Mouse (Mus musculus): ENCODE measurements around the gene Cacna1c. TPM values are rescaled to one million over a fixed set of nuclear protein-coding genes. Genes with fewer than 3 reads are reported as not detected.
A peak's percentile ranks its signal among the peaks of the same experiment; 100 is the strongest.

The Cacna1c gene
- total RNA-seq, 2 experiments from 2014 or later, result 0.11 TPM; not detected in 1

DNA sequence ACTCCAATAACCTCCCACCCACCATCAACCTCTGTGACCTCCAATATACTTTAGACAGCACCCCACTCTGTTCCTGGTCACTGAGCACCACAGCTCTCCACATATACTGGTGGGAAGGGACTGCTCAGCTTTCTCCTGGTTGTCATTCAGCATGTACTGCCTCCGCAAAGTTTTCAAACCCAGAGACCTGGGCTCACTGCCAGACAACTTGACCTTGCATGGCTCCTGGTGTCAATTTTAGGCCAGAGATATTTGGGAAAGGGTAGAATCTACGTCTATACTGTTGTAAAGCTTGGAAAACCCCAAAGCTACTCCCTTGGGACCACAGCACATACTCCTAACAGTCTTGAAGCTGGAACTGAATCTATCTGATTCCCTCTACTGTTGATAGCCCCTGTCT lies 320.0 kb downstream of the Cacna1c start:
- ATAC-seq (ENCODE audit: poor library complexity, severe bottlenecking), result no peak

DNA sequence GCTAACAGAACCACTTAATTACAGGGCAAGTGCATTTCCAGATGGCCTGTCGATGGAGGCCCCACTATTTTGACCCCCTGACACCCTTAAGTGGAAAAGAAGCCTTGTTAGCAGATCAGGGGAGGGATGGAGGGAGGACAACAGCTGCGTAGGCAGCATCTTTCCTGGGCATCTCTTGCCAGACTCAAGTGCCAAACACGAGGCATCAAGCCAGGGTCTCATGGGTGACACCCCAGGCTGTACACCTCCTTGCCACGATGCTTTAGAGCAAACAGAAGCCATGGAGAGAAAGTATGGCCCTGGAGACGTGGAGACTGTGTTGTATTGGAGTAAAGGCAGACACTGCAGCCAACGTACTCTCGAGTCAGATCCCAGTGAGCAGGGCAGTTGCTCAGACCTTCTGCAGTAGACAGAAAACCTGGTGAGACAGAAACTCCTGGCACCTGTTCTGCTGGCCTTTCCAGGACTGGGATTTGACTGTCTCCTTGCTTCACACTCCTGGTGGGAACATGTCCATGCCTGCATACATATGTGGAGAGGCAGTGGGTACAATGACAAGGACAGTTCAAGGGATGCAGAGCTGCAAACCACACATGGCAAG lies 325.9 kb downstream of the Cacna1c start:
- no peak for ATAC-seq (ENCODE audit: poor library complexity, severe bottlenecking)

DNA sequence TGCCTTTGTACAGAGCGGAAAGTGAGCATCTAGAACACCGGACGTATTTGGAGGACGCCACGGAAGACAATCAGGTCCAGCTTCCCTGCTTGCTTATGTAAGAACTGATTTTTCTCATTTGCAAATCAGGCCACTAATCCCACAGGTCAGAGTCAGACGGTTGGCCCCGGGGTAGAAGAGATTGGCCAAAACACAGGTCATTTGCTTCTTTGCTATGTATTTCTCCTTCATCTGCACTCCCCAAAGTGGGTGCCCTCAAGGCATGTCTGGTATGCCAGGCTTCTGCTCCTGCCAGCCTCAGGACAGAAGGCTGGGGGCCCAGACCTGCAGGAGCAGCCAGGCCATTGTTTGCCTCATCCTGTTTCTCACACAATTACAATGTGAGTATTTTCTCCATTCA lies 328.8 kb downstream of the Cacna1c start:
- ATAC-seq (ENCODE audit: poor library complexity, severe bottlenecking), result no peak

DNA sequence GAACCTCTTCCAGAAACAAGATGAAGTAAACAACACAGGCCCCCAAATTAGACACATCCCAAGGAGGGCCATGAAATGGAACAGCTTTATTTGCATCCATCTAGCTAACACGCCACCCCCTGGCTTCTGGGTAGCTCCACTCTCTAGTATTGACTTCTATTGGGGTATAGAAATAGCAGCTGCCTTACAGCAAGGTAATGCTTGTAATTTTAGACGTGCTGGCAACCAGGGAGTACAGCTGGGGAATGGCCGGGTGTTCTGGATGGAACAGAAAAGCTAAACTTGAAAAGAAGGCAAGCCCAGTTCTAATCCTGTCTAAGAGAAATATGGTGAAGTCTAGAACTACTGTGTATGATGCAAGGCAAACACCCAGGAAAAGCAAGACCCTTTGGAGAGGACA lies 329.3 kb downstream of the Cacna1c start:
- no peak for ATAC-seq (ENCODE audit: poor library complexity, severe bottlenecking)

DNA sequence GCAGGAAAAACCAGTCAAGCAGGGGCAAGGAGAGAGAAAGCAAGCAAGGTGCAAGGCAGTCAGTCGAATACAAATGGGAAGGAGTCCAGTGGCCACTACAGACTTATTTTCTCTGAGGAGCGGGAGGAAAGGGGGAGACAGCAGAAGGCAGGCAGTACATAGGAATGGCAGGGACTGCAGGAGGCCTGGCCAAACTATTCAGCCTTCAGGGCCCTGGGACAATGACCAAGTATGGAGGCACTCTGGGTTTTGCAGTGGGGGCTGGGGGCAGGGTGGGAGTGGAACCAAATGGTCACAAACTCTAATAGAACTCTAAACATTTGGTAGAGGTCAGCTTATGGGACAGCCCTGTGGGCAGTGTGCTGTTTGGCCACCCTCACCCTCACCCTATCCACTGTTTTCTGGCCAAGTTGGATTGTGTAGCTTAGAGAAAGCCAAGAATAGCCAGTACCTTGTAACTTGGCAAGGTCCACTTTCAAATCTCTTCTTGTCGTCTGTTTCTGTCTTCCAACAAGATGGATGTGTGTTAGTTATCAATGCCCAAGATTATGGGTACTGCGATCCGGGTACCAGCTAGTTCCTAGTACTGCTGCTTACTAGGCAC lies 330.3 kb downstream of the Cacna1c start:
- ATAC-seq (ENCODE audit: poor library complexity, severe bottlenecking), result no peak

DNA sequence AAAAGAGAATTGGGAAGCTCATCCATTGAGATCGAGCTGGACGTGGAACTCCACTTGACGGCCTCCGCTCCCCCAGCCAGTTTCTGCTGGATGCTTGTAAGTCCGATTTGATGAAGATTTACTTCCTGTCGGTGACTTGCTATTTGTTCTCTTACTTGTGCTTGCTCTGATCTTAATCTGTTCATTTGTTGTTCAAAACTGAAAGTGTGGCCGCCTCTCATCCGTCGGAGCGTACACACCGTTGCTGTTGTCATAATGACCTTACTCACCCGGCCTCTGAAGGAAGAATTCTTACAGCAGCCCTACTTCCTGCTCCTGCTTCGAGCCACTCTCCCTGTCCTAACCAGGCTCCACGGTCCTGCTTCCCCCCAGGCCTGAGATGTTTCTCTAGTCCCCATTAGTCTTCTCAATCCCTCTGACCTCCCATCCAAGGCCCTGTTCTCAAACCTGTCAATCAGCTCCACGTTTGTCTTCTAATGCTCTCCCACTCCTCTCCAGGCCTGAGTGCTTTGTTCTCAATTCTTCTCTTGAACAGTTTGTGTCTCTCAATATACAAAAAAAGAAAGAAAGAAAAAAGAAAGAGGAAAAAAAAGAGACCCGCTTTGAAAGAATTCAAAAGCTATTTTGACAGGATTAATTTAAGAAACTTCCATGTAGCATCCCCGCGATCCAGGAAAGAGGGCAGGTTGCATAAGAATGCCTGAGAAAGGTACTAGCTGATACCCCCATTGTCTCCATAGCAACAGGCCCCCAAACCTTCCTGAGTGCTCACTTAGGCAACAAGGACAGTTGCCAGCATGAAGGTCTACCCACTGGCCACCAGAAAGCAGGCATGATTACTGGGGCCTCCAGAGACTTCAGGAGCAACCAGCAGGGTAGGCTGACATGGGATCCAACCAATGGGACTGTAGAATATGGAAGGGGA lies 331.3 kb downstream of the Cacna1c start:
- ATAC-seq (ENCODE audit: poor library complexity, severe bottlenecking), result no peak

DNA sequence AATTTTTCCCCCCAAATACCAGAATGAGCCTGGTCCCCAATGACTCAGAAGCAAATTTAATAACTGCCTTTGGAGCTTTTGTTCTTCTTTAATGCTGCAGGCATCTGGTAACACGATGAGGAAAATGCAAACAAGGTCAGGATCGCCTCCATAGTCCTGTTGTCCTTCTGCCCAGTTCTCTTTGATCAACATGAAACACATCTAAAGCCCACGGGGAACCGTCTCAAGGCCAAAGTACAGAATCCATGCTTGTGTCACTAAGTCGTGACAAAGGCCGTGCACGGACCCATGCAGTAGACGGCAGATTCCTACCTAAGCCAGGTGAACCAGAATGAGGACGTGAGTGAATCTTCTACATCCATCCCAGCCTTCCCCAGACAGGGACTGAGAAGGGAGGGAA lies 333.5 kb downstream of the Cacna1c start:
- ATAC-seq (ENCODE audit: poor library complexity, severe bottlenecking), result no peak

DNA sequence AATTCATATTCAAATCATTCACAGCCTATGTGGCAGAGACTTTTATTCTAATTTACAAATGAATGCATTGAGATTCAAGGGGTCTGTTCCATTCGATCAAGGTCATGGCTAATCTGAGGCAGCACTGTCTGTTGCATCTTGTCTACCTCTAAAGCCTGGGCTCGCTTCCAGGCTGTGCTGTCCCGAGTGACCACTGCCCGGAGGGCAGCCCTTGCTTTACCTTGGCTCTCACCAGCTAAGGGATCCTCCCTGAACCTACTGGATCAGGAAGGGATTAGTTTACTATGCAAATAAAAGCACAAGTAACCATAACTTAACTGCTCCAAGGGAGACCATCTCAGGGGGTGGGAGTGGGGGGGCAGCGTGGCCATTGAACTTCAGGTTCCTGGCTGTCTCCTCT lies 334.1 kb downstream of the Cacna1c start:
- ATAC-seq (ENCODE audit: poor library complexity, severe bottlenecking), result no peak

DNA sequence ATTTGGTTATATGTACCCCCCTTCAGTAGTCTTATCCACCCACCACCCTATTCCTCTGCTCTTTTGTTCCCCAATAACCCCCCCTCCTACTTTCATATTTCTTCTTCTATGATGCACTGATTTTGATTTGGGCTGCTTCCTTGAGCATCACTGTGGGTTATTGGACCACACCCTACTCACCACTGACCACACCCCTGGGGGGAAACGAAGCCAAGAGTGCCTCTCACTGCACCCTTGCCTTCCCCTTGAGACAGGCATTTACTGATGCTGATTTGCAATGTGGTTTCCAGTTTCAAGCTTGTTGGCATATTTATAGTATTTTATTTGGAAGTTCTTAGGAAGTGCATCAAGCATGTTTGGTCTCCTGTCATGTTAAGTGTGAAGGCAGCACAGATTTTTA lies 337.8 kb downstream of the Cacna1c start:
- no peak for ATAC-seq (ENCODE audit: poor library complexity, severe bottlenecking)

DNA sequence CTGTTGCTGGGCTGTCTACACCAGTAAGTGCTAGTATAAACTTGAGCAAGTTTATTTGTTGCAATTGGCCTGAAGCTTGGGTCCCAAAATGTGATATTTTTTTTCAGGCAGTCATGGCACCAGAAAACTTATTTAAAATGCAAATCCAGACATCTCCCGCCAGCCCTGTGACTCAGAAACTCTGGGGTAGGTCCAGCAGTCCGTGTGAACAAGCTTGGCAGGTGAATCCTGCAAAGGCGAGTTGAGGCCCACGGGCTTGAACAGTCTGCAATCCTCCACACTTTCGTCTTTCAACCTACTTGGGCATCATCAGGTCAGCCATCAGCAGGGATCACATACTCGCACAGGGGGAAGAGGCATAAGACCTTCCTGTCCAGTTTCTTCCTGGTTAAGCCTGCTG lies 344.1 kb downstream of the Cacna1c start:
- ATAC-seq (ENCODE audit: poor library complexity, severe bottlenecking), result no peak

DNA sequence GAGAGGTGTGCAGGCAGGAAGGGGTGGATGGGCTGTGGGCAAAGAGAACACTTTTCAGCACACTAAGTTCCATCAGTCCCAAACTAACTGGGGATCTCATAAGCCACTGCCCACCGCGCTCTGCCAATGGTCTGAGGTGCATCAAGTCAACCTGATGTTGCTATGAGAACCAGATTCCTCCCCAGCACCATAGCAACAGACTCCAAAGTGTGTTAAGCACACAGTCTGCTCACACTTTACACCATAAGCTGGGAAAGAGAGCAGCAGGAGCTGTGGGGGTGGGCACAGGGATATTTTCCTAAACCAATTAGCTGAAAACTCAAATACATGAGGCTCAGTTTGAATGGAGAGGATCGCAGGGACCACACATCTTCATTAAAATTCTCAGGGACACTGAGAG lies 345.1 kb downstream of the Cacna1c start:
- no peak for ATAC-seq (ENCODE audit: poor library complexity, severe bottlenecking)

DNA sequence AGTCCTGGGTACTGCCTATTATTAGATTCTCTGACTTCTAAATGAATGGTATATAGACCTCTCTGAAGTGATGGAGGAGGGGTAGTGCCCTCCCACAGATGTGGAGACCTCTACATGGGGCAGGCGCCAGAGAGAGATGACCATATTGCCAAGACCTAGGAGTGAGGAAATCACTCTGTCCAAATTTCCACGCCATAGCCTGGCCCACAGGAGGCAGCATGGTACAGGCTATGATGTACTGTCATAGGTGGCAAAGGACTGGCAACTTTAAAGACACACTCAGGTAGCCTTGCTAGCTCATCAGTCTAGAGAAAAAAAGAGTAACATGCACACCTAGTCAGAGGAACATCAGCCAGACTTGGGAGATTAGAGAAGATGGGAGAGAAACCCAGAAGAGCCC lies 347.6 kb downstream of the Cacna1c start:
- no peak for ATAC-seq (ENCODE audit: poor library complexity, severe bottlenecking)

DNA sequence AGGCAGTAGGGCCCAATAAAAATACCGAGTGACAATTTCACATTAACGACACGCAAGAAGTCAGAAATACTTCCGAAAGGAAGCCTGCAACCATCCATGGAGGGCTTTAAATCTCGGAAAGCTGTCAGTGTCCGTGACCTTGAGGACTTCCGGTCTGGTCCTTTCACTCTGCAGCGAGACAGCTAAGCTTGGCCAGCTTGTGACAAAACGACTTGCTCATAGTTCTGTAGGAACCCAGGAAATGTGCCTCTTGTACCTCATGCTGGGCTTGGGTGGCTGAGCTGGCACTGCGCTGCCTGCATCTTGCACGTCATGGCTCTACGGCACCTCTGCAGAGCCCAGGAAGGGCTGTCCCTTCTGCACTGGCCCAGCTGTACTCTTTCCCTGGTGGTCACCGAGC lies 348.5 kb downstream of the Cacna1c start:
- no peak for ATAC-seq (ENCODE audit: poor library complexity, severe bottlenecking)

DNA sequence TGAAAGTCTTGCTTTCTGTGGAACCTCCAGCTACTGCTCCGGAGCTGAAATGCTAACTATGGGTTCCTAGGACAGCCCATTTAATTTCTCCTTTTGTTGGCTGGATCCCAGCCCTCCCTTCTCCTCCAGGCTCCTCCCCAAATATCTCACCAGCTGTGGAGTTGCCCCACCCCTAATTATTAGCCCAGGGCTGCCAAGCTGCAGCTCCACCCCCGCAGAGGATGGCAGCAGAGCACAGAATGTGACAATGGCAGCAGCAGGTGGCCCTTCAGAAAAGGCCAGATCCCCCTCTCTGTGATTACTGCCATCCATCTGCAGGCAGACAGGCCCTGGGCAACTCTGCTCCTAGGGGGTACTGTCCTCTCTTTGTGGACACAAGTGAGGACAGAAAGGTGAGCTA lies 350.4 kb downstream of the Cacna1c start:
- ATAC-seq (ENCODE audit: poor library complexity, severe bottlenecking), result peak; percentile 35; the same call in 1 of the 2 replicates

DNA sequence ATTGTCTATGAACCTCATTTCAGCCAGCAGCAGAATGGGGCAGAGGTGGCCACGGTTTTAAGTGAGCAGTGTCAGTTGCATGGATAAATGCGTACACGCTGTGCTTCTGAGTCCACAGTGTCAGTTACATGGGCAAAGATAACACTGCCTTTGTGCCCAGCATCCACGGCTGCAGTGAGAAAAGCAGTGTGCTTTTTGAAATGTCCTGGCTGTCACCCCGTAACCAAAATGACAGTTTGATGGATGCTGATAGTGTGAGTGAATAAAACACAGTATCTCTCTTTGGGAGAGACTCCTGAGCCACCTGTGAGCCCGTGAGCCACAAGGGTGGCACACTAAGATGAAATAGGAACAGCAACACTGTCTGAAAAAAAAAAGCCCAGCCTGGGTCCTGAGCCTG lies 351.0 kb downstream of the Cacna1c start:
- ATAC-seq (ENCODE audit: poor library complexity, severe bottlenecking), result no peak

DNA sequence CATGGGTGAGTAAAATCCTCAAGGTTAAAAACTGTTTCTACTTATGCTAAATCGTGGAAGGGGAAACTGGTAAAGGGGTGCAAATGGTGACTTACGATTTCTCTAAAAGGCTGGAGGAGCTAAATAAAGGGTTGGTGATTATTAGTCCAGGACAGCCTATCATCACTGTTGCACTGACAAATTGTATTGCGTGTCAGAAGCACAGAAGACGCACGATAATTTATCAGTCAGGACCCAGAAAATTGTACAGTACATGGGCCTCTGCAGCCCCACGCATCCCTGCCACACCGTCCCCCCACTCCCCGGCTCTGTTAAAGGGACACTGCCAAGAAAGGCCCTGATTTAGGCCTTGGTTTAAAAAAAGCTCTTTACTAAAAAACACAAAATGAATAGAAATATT lies 352.7 kb downstream of the Cacna1c start:
- no peak for ATAC-seq (ENCODE audit: poor library complexity, severe bottlenecking)

DNA sequence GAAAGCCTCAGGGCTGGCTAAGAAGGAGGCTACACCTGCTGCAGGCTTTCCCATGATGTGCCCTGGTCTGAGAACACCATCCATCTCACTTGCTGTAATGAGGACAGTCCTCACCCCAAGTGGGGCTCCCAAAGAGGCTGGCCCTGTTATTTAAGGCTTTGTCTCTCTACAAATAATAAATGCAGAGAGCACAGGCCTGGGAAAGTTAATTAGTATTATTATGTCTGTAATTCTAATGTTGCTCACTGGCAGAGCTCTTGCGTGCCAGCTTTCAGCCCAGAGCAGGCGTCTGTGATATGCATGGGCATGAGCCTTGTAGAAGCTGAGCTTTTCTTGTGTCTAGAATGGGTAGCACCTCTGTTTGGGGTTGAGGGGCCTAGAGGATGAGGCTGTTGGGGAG lies 354.3 kb downstream of the Cacna1c start:
- ATAC-seq (ENCODE audit: poor library complexity, severe bottlenecking), result no peak

DNA sequence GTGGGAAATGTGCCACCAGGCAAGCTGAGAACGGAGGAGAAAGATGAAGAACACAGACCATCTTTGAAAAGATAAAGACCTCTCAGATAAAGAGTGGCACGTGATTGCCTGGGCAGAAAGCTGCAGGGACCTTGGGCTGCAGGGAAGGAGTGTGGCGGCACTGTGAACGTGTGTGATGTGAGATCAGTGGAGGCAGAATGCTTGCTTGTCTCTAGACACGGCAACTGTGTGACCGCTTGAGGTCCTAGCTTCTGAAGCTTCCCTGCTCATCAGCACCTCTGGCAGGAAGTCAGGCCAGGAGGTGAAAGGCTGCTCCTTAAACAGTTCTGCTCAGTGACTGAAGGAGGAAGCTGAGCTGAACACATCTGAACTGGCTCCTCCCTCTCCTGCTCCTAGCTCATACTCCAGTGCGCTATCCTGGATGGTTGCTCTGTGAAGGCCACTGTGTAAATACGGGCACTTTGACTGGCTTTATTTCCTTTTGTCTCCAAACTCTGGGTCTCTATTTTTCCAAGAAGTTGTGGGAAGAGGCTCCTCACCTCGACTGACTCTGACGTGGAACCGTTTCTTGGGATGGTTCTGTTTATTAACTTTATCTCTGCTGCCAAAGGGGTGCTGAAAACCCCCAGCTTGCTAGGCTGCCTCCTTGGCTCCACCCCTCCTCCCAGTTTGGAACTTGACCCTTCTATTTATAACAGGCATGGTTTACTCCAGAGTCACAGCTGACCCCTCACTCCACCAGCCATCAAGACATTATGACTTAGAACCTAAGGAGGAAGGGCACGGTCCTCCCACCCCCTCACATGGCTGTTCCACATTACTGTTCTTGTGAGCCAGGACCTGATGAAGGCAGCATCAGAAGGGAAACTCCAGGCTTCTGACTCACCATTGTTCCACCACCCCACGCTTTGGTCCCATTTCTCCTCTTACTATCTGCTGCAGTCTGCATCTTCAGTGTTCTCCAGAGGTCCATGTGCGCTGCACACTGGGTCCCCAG lies 357.0 kb downstream of the Cacna1c start:
- ATAC-seq (ENCODE audit: poor library complexity, severe bottlenecking), result no peak

DNA sequence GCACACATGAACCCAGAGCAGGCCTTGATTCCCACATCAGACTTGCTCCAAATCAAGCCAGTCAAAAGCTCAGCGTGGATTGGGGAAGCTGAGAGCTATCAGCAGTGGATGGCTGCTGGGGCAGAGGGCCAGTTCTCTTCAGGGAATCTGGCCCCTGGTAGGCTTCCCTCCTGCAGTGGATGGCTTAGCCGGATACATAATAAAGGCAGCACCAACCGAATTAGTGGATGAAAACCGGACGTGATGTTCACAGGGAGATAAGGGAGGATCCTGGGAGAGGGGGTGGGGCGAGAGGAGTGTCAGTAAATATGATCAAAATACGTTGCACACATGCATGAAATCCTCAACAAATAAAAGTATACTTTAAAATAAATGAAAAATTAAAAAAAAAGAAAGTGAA lies 359.5 kb downstream of the Cacna1c start:
- ATAC-seq (ENCODE audit: poor library complexity, severe bottlenecking), result no peak

DNA sequence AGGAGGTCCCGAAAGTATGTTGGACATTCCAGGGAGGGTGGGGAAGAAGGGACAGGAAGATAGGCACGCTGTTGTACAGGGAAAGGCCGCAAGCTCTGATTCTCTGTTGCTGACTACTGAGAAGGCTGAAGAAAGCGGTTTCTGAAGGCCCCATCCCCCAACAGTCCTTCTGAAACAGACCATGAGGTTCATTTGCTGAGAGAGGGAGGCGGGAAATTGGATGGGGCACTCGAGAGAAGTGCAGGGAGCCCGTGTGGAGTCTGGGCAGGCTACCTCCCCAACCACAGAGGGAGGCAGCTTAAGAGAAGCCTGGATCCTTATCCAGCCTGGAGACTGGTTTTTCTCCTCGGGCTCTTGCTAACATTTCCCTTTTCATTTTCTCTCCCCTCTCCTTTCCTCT lies 362.2 kb downstream of the Cacna1c start:
- no peak for ATAC-seq (ENCODE audit: poor library complexity, severe bottlenecking)

DNA sequence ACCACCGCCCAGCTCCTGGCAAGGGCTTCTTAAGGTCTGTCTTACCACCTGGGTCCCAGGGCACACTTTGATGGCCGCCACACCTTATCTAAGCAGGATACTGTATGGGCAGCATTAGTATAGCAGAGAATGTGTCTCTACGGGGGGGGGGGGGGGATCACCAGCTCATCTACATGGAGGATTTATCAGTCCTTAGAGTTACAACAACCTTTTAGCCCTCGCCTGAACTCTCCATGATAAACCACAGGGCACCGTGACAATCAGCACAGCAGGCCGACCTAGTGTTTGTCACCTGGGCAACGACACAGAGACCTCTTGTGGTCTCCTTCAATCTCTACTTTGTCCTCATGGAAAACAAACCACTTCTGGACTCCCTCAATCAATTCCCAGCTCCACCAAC lies 363.2 kb downstream of the Cacna1c start:
- ATAC-seq (ENCODE audit: poor library complexity, severe bottlenecking), result no peak

Measured in megakaryocyte, adult 5-6 weeks (primary cell).